Mouse (Mus musculus): Measurements from ENCODE around the gene Commd2.

Commd2 gene

DNA sequence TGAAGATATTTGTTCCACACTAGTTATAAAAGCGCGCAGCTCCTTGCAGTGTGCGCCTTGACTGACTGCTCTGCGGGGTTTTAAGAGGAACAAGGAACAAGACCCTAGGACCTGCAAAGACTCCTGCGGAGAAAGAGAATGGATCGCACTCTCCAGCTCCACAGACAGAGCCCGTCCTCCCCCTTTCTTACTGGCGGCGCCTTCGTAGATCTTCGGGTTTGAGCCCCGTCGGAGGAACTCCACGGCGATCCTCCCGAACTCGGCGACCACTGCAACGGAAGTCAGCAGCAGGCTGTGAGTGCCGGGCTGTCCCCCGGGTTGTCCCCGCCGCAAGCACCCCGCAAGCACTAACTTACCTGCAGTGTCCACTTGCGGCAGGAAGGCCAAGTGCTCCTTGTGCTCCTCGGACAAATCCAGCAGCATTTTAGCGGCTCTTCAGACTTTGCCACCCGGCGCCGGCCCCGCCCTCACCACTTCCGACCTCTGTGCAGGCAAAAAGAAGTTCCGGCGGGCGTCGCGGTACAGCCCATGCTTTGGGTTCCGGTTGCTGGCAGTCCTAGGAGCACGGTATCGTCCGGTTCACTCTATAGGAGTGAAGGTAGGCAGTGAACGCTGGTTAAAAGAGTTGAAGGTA, at the start of gene Commd2:
Gene Commd2, minus strand, starts transcription at position 485 of the 634 bp plus-strand sequence.
- peak; percentile 91 for DNase-seq

DNA sequence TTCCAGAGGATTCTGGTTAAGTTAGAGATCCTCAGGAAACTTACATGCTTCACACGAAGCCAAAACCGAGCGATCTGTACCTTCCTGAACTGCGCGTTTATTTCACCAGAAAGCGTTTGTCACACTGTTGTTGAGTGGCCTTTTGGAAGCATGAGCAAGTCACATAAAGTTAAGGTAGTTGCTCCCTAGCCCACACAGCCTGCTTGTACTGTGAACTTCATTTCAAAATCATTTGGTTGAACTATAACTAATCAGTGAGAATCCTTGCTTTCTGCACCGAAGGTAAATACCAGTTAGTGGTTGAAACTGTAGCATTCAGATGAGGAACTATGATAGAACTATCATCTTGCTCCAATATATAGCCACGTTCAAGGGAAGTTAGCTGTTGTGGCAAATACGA, 45.3 kb upstream of the Commd2 start:
- no peak for DNase-seq

DNA sequence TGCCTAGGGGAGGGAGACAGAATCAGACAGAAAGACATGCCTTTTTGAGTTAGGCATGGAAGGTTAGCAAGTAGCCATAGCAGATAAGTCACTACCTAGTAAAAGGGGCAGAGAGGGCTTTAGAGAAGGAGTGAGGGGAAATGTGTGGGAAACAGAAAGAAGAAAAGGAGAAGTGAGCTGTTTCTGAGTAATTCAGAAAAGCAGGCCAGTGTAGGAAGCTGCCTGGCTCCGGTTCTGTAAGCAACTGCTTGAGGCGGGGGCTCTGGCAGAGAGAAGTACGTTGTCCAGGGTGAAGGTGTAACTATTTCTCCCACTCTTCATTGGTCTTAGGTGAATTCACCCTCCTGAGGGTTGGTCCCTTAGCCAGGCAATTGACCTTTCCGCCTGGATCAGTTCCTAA, 44.7 kb upstream of the Commd2 start:
- no peak for DNase-seq

DNA sequence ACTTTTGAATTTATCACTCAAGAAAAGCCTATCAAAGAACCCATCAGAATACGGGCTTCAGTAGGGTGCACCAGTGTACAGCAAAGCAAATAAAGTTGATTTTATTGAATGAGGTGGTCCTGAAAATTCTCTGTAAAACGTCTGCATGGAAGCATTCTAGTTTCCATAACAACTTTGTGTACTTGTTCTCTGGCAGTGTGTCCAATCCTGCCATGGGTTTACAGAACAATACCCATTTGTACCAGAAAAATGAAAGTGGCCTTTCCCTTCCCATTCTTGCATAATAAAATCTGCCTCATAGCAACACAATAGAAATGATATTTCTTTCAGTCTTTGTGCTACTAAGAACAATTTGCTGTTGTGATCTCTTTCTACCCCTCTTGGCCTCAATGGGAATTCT, 41.2 kb upstream of the Commd2 start, which contains the start of gene Ankub1:
Gene Ankub1, minus strand, starts transcription at position 81 of the 400 bp plus-strand sequence.
- no peak for DNase-seq

DNA sequence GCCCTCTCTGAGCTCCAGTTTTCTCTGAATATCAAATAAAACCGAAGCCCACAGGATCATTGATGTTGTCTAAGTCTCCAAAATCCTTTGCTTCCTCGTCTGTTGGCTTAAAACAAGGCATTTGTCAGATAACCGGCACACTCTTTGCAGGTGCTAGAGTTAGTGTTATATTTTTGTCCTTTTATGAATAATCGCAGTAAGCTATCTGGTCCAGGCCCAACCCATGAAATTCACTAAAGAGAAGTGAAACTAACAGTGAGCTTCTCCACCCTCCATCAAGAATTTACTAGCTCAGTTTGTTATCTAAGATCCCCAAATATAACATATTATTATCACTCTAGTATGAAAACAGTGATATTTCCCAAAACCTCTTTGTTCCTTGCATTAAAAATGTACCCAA, 40.3 kb upstream of the Commd2 start:
- DNase-seq: no peak

DNA sequence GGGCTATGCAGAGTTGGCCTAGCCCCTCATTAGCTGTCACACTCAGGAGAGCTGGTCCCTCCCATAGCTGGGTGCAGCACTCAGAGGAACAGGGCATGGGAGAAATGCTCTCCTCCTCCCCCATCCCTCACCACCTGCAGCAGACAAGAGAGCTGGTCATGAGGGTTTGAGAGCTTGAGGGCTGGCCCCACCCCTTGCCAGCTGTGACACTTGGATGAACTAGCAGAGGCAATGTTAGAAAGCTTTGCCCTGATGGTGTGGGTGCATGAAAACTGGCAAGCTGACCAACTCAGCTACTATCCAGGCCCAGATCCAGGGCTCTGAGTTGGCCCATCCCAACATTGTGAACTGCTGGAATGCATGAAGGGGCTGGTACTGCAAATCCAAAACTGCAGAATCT, 26.3 kb upstream of the Commd2 start:
- no peak for DNase-seq

DNA sequence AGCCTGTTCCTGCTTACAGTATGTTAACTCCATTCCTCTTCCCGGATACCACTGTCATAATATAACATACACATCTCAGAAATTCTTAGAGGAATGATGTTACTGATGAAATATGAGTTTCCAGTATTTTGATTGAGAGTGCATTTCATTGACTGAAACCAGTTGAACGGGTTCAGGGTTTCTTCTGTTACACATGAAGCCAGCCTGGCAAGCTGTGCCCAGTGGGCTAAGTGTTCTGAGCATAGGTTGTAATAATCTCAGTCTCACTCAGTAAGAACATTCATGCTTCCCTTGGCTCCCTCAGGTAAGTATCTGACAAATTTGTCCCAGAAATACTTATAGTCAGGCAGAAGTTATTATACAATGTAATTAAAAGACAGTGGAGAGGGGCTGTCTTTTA, 22.6 kb upstream of the Commd2 start:
- no peak for DNase-seq

DNA sequence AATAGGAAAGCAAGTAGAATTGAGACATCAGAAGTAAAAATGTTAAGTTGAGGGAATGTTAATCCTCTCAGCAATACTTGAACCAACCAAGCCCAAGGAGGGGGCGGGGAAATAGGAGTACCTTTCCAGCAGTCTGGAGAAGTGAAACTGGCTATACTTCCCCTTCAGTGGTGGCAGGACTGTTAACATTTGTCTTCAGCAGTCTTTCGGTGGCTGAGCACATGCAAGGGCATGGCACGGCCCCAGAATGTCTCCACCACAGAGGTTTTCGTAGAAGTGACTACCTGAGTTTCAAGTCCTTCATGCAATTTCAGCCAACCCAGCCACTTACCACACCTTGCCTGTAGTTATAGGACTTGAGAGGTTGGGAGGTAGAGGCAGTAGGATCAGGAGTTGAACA, 22.1 kb upstream of the Commd2 start:
- peak; percentile 44 for DNase-seq

DNA sequence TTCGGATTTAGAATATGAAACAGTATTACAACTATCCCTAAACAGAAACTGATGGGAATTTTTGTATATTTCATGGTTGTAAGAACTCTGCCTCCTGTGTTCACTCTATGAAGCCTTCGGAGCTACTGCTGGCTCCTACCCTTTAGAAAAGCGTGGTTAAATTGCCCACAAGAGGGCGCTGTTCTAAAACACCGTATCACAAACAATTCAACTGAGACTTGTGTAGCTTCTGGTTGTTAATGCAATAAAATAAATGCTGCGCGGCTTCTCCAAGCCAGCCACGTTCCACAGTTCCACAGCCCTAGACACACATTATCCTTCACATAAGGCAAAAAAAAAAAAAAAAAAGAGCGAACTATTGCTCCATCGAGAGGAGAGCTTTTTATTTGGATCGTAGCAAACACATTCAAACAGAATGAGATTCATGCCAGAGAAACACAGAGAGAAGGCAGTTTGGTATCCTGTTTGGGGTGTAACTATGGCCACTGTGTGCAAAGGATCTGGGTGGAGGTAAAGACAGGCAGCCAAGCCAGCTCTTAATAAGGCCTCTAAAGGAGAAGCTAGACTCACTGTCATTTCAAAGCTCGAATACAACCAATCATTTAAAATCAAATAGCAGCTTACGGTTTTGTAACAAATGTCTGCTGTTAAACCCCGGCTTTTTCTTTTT, 15.7 kb upstream of the Commd2 start:
- peak; percentile 82 for DNase-seq

DNA sequence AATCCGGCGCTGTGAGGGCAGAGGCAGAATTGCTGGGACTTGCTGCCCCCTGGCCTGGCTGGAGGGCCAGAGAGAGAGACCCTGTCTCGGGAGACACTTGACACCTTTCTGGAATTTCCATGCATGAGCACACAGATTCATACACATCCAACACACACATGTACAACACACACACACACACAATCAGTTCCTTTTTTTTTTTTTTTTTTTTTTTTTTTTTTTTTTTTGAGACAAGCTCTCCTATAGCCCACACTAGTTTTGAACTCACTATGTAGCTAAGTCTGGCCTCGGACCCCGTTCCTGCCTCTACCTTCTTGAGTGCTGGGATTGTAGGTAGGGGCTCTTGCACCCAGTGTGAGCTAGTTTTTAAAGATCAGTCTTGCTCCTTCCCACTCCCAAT, 14.4 kb upstream of the Commd2 start:
- no peak for DNase-seq

DNA sequence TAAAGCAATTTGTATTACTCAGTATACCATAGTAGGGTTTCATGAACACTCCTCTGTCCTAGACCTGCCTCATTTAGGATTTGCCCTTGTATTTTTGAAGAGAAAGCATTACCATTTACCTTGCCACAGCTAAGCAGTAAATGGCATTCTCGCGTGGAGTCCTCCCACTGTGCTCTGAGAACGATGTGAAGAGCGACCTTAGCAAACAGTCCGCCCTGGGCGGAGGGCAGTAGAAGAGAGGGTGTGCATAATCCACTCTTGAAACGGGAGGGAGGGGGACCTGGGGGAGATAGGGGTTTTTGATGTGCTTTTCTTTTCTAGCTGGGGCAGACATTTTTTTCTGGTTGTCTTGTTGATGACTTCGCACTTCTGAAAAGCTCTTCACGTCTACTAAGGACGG, 13.2 kb upstream of the Commd2 start:
- no peak for DNase-seq

DNA sequence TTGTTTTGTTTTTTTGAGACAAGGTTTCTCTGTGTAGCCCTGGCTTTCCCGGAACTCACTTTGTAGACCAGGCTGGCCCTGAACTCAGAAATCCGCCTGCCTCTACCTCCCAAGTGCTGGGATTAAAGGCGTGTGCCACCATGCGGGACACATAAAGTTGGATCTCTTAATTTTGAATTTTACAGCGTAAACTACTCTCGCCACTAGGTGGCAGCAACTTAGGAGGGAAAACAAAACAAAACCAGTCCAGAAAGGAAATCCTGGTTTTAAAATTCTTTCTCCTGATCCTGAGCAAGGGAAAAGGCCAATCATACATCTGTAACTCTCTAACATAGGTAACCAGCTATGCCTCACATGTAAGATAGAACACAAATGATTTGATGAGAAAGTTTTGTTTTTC, 12.2 kb upstream of the Commd2 start:
- peak; percentile 69 for DNase-seq

DNA sequence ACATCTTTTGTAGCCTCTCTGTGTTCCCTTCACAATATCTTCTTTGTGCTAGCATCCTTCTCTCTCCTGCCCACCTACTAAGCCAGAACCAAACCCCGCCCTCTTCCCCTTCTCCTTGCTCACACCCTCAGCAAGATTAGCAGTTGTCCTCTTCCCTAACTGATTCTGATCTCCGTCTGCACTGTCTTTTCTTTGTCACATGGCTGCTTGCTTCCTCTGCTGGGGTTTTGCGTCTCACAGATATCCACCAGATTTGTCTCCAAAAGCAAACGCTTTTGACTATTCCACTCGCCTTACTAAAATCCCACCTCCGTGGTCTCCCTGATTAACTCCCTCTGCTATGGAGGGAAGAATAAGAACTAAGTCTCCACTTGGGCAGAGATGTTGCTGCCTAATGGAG, 7.1 kb upstream of the Commd2 start:
- no peak for DNase-seq

DNA sequence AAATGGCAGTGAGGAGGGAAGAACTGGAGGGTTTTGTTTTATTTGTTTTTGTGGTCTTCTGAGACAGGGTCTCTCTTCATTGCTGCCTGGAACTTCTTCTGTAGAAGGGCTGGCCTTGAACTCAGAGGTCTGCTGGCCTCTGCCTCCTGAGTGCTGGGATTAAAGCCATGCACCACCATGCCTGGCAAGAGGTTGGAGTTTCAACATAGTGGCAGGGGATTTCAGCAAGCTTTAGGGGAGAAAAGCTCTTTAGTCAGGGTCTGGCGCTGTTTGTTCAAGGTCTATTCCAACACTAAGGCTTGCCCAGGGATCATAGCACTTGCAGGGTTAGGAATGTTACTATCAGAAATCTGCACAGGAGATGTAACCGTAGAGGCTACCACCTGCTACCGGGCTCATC, 2.1 kb upstream of the Commd2 start:
- no peak for DNase-seq

DNA sequence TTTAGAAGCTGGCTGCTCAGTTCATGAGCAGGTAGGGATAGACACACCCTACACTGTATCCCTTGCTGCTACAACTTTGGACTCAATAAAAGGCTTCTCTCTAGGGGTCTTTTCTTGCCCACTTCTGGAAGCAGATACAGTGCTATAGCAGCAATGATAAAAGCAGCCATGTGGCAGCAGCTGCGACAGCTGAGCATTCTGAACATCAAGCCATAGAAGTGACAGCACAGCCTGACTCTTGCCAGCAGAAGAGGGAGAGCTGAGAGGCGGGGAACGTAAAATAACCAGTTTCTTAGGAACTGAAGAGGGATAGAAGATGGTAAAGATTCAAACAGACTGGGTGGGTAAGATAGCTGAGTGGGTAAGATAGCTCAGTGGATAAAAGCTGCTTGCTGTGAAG, 970 bp upstream of the Commd2 start:
- no peak for DNase-seq

DNA sequence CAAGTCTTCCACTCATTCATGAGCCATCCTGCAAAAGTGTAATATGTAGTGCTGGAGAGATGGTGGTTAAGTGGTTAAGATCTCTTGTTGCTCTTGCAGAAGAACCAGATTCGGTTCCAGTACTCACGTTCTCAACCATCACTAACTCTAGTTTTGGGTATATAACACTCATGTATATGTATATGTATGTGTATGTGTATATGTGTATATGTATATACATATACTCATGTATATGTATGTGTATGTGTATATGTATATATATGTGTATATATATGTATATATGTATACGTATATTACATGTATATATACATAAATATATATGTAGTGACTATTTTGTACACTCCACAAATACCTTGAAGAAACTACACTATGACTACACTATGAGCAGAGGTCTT, 347 bp upstream of the Commd2 start:
- DNase-seq: no peak

DNA sequence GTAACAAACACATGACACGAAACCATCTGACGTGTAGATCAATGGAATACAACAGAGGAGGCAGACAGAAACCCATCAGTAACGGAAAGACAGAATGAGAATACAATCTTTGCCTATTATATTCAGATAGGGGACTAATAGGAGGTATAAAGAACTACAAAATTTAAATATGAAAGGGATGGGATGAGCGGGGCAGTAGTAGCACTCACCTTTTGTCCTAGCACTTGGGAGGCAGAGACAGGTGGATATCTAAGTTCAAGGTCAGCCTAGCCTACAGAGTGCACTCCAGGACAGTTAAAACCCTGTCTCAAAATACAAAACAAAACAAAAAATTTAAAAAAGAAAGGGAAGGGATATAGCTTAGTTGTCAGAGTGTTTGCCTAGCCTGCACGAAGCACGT, 8.3 kb downstream of the Commd2 start:
- no peak for DNase-seq

DNA sequence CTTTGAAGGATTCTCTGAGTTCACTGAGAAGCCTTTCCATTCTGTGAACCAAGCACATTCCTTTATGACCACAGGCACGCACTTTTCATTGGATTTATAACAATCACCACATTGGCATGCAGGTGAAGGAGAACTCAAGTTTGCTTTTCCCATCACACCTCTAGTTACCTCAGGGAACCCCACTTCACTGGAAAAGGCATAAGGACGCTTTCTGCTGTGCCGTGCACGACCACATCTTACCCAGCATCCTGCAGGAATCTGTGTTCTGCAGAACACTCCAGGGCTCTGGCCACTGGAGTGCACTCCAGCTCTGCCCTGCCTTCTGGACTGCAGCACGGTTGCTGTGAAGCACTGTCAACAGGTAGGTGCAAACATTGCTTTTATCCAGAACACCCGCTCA, 13.9 kb downstream of the Commd2 start:
- peak; percentile 56 for DNase-seq

DNA sequence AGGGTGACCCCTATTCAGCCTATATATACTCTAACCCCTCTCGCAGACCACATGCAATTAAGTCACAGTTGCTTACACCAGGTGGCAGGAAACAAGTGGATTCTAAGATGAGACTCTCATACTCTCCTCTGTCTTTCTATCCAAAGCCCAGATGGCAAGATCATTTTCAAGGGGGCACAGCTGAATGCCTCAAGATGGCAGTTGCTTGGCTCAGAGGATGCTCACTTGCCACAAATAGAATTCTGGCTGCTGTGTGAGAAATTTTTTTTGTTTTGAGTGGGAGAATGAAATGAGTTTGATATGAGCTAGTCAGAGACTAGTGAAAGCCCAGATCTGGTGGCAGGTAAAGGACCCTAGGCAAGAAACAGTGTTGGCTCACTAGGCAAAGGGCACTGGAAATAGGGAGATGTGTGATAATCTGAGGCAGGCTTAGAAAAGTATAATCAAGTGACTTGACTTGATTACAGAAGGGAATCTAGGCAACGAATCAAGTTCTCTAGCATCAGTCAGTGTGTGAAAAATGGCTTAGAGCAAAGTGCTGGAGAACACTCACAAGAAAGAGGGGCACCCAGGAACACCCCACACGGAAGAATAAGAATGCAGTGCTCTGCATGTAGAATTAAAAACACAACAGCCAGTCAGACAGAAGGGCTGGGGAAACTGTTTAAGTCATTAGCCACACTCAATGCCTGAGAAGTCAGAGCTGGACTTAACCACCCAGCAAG, 16.6 kb downstream of the Commd2 start:
- DNase-seq: no peak

DNA sequence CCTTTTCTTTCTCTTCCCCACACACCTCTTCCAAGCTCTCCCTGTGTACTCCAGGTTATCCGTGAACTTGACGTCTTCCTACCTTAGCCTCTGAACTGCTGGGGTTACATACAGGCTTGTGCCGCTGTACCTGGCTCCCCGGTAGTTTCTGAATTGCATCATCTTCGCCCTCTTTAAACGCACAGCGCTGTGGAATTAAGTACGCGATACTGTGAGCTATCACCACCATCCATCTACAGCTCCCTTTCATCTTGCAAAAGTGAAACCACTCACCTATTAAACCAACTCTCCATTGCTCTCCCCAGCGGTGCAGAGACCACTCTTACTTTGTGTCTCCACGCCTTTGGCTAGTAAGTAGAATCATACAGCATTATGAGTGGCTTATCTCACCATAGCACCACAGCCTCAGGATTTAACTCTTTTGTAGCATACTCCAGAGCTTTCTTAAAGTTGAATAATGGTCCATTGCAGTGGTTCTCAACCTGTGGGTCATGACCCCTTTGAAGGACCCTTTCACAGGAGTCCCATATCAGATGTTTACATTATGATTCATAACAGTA, 24.5 kb downstream of the Commd2 start:
- DNase-seq: no peak

DNA sequence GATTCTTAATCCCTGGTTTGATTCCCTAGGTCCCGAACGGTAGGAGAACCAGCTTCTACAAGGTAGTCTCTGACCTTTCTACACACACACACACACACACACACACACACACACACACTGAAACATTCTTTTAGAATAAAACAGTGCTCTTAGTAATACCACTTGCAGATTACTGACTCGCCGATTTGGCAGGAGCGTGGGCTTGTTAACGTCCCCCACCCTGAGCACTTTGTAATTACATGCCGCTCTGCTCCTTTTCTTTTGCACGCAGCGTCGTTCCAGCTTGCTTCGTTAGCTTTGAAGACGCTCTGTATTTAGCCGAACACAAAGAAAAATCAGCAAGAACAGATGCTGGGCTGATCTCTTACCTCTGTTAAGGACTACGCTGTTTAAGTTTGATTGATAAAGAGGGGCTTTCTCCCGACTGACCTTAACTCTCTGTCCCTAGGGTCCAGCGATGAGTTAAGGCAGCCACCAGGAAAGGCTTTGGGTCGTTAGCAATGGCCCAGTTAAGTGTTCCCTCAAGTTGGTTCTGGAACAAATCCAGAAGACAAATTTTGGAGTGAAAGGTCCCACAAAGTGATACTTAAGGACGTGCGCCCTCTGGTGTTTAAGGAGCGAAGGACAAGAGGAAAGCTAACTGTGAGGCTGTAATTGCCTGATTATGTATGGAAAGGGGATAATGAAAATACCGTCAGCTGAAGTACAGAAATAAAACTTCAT, 26.1 kb downstream of the Commd2 start:
- DNase-seq: peak; percentile 87

DNA sequence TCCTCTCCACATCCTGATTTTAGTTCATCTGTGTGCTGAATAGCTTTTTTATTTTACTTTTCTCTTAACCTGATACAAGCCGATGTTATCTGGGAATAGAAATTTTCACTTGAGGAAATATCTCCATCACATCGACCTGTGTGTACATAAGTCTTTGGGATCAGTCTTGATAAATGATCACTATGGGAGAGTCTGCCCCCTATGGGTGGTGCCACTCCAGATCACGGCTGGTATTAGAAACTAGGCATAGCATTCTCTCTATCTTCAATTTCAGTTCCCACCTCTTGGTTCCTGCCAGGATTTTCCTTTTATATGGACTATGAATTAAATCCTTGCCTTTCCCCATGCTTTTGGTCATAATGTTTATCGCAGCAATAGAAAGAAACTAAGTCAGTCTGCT, 31.8 kb downstream of the Commd2 start:
- peak; percentile 58 for DNase-seq

DNA sequence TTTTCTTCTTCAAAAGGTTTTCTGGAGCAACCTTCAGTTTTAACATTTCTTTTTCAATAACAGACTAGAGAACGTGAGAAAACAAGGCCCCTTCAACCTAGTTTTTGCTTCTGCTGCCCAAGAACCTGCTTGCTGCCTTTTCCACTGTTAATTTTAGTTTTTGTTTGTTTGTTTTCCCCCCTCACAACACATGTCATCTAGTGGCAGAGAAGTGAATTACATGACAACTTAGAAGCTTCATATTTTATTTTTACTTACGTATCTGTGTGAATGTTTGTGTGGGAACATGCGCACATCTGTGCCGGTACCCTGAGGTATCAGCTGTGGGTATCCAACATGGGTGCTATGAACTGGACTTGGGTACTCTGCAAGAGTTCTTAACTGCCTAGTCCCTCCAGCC, 35.9 kb downstream of the Commd2 start:
- DNase-seq: no peak
